Mouse (Mus musculus) lung, adult 10 weeks (tissue): ENCODE results near the gene Htr1b. TPM values are rescaled to one million over a fixed set of nuclear protein-coding genes. Genes with fewer than 3 reads are reported as not detected.

Experiments used
- polyA plus RNA-seq: library from polyadenylated mRNA; stranded (reverse); fragments of 350-450 nt; fragmentation: Illumina TruSeq; extraction: RNeasy Lipid Tissue Mini Kit (QIAGEN cat#74804); gene quantifications from one replicate; pipeline ENCODE4 v1.2.3, GENCODE M21; 2014; ENCODE audit warnings: low read depth, low replicate concordance; ENCODE audit not compliant: insufficient read depth

Htr1b gene
- polyA plus RNA-seq = 0.66 TPM

DNA sequence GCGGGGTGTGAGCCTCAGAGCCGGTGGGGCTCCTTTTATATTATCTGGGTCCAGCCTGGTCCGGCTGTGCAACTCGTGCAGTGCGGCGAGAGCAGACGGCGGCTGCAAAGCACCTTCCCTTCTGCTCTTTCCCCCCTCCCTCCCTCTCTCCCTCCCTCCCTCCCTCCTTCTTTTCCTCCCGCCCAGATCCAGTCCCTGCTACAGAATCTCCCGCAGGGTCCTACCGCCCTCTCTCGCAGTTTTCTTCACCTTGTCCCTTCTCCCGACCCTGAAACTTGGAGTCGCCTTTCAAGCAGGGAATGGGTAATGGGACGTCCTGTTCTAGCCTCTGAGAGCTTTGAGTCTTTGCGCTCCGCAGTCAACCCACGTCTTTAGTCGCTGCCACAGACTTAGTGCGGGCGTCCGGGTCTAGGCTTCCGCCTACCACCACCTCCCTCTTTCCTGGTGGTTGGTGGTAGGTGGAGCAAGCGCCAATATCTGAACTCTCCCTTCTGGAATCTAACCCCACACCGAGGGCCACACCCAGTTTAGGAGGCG is at the start of gene Htr1b:
Gene Htr1b, minus strand, starts transcription at position 392 of the 537 bp plus-strand sequence.

Other genes starting within 250 kb of the Htr1b start
- gene Mei4, start 229.8 kb upstream of the Htr1b start, polyA plus RNA-seq = 0.12 TPM